ENCODE assay signal across 9 mouse cellular contexts in the genomic region with DNA sequence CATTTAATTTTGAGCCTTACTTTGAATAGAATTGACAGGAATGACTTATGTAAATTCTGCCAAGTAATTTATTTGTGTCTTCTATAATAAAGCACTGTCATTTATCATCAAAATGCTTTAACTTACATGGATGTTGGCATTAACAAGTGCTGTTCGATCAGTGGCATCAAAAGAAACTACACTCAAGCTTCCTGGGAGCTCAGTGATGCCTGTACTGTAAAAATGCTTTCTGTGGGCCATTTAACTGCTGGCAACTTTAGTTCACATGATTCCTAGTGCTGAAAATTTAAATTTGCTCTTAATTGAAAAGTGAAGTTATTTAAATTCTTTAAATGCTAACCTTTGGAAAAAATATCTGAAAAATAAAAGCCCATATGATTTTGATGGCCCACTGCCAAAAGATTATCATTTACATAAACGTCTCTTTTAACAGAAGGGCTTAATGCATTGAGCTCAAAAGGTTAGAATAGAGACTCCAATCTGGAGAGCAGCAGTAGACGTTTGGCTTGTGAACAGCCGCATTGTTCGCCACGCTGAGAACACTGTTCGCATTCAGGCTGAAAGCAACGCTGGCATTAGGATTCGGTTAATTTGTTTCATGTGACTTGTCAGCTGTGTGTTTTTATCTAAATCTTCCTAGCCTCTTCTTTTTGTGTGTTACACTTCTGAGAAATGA. TPM values are rescaled to one million over a fixed set of nuclear protein-coding genes. Genes with fewer than 3 reads are reported as not detected.
DNase-seq lines count a peak whose midpoint lies in the region; ATAC-seq lines count a peak whose summit lies in the region.
"Had no signal": no experiment of that assay in that cellular context is flagged by ENCODE, and none has a peak within 500 bp of the region (broad histone marks: within the 10 kb centered on the region; RNA-seq: fewer than 3 reads in every experiment).

No protein-coding gene starts in this region.

- peak; percentile 76; the same call in 1 of the 2 replicates for ATAC-seq in midbrain, embryonic 11.5 days (ENCODE audit: low FRiP score)
- peak; percentile 77 for ATAC-seq in hindbrain, embryonic 16.5 days
- ATAC-seq in erythroblast, adult 5-6 weeks (replicated peaks; ENCODE audit: low FRiP score, poor library complexity, severe bottlenecking): no peak

- H3K27me3 ChIP-seq in midbrain, embryonic 11.5 days (ENCODE audit: control insufficient read depth, insufficient read depth, low read length): no peaks in the 10 kb centered on the region
- peaks cover 4% of the 10 kb centered on the region; the same call in 1 of the 2 replicates for H3K27me3 ChIP-seq in midbrain, embryonic 10.5 days (ENCODE audit: low read depth, poor library complexity, severe bottlenecking)
- no peaks in the 10 kb centered on the region for H3K27me3 ChIP-seq in hindbrain, embryonic 16.5 days (replicated peaks; ENCODE audit: control insufficient read depth, insufficient read depth, low read length)

- WGBS in midbrain, embryonic 11.5 days: 19% methylated on average over 9 of the region's 9 CpGs
- WGBS in midbrain, embryonic 10.5 days: 34% methylated on average over 9 of the region's 9 CpGs
- 11% methylated on average over 9 of the region's 9 CpGs for WGBS in hindbrain, embryonic 16.5 days

- no peak overlapping the region for H3K9ac ChIP-seq in midbrain, embryonic 11.5 days (ENCODE audit: low read length)
- no peak overlapping the region for H3K9ac ChIP-seq in hindbrain, embryonic 16.5 days (ENCODE audit: low read depth, low read length)

- no peaks in the 10 kb centered on the region for H3K9me3 ChIP-seq in midbrain, embryonic 11.5 days (ENCODE audit: control insufficient read depth, low read length)
- H3K9me3 ChIP-seq in midbrain, embryonic 10.5 days (replicated peaks): no peaks in the 10 kb centered on the region
- H3K9me3 ChIP-seq in hindbrain, embryonic 16.5 days (ENCODE audit: control insufficient read depth, low read length): no peaks in the 10 kb centered on the region

- peak; percentile 48 to 63 for DNase-seq in cerebellum, postnatal 10 days
- DNase-seq in cerebellum, adult 8-10 months: no peak
- DNase-seq in midbrain, embryonic 11.5 days (ENCODE audit: low spot score, missing footprints): peak; percentile 91
- no peak for DNase-seq in midbrain, embryonic 10.5 days (ENCODE audit: low spot score)
- DNase-seq in retina, postnatal 7 days (ENCODE audit: low read depth, low spot score): peak; percentile 8
- no peak for DNase-seq in right cerebral cortex, postnatal 36 days (ENCODE audit: low spot score in 2 of 2)
- DNase-seq: thymus, postnatal 4 days had no signal

- H3K27ac ChIP-seq in midbrain, embryonic 11.5 days (ENCODE audit: low read depth, low read length): no peak overlapping the region; the same call in 1 of the 2 replicates
- H3K27ac ChIP-seq in midbrain, embryonic 10.5 days (replicated peaks): no peak overlapping the region; the same call in 1 of the 2 replicates
- peak overlapping the region; percentile 62; the same call in 1 of the 2 replicates for H3K27ac ChIP-seq in hindbrain, embryonic 16.5 days (ENCODE audit: low read depth, low read length)

- no peaks in the 10 kb centered on the region for H3K36me3 ChIP-seq in midbrain, embryonic 11.5 days (ENCODE audit: control insufficient read depth, insufficient read depth, low read length)
- peaks cover 10% of the 10 kb centered on the region for H3K36me3 ChIP-seq in midbrain, embryonic 10.5 days
- H3K36me3 ChIP-seq in hindbrain, embryonic 16.5 days (ENCODE audit: control insufficient read depth, insufficient read depth, low read length): peaks cover 7% of the 10 kb centered on the region

- H3K4me2 ChIP-seq in midbrain, embryonic 11.5 days: no peak overlapping the region
- peak overlapping the region; percentile 21; the same call in 1 of the 2 replicates for H3K4me2 ChIP-seq in hindbrain, embryonic 16.5 days (ENCODE audit: low read length)

- H3K4me3 ChIP-seq in midbrain, embryonic 11.5 days (ENCODE audit: low read depth, low read length): no peak overlapping the region
- H3K4me3 ChIP-seq in midbrain, embryonic 10.5 days: no peak overlapping the region
- H3K4me3 ChIP-seq in hindbrain, embryonic 16.5 days (ENCODE audit: low read length): no peak overlapping the region

- H3K4me1 ChIP-seq in midbrain, embryonic 11.5 days (ENCODE audit: control insufficient read depth, insufficient read depth, low read length): peaks cover 12% of the 10 kb centered on the region
- H3K4me1 ChIP-seq in midbrain, embryonic 10.5 days: peaks cover 25% of the 10 kb centered on the region
- H3K4me1 ChIP-seq in hindbrain, embryonic 16.5 days (ENCODE audit: control insufficient read depth, insufficient read depth, low read depth, low read length): peaks cover 15% of the 10 kb centered on the region

RNA-seq across cellular contexts. Expression of a gene that starts 59.1 kb away (rescaled TPM):
- polyA plus RNA-seq in midbrain, embryonic 11.5 days (2014; fragmentation: Nextera tagmentation; extraction: Ambion mirVana): 49.9 and 53.8 TPM in 2 replicates
- 22.9 and 39.4 TPM in 2 replicates for polyA plus RNA-seq in midbrain, embryonic 10.5 days (2016; fragmentation: Nextera tagmentation; extraction: Ambion mirVana)
- polyA plus RNA-seq in hindbrain, embryonic 16.5 days (2015; fragmentation: Nextera tagmentation; extraction: Ambion mirVana): 114 and 142 TPM in 2 replicates
- total RNA-seq in erythroblast, adult 5-6 weeks (2015; ENCODE audit: low replicate concordance): 11.5 and 19.0 TPM in 2 replicates
- total RNA-seq in erythroblast, adult 5-6 weeks (2017; ENCODE audit: low replicate concordance): 16.4 and 19.4 TPM in 2 replicates

Comparison
In these comparisons a context has a peak if more than half of its experiments do, and no peak if none do; other contexts are left out.
1. DNase-seq: peak in cerebellum, postnatal 10 days (2 of 2), midbrain, embryonic 11.5 days (single experiment) and retina, postnatal 7 days (single experiment); none in cerebellum, adult 8-10 months (single experiment), midbrain, embryonic 10.5 days (single experiment) and right cerebral cortex, postnatal 36 days (0 of 2).